Mouse (Mus musculus): Measurements from ENCODE around the gene Aaas.
A peak's percentile ranks its signal among the peaks of the same experiment; 100 is the strongest.

The Aaas gene

DNA sequence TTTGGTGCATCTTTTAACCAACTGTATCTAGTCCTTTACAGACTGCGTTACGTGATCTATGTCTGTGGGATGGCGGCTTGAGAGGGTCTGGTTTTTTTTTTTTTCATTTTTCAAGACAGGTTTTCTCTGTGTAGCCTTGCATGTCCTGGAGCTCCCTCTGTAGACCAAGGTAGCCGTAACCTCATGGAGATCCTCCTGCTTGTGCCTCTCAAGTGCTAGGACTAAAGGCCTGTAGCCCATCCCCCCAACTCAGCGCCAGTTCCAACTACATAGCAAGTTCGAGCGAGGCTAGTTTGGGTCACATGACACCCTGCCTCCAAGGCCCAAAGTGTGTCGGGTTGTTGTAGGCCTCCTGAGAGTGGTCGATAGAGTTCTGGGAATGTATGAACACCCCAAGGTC, 41.9 kb downstream of the Aaas start:
- no peak for DNase-seq (ENCODE audit: low spot score in 2 of 2)

- no peak for DNase-seq (ENCODE audit: low spot score in 2 of 2)
These were observed 48.0 kb downstream of the Aaas start for GRCm38 (mm10) chr15:102302542-102302941.

GRCm38 (mm10) chr15:102296368-102297006, 54.1 kb downstream of the Aaas start:
- no peak for DNase-seq (ENCODE audit: low spot score in 2 of 2)

DNA sequence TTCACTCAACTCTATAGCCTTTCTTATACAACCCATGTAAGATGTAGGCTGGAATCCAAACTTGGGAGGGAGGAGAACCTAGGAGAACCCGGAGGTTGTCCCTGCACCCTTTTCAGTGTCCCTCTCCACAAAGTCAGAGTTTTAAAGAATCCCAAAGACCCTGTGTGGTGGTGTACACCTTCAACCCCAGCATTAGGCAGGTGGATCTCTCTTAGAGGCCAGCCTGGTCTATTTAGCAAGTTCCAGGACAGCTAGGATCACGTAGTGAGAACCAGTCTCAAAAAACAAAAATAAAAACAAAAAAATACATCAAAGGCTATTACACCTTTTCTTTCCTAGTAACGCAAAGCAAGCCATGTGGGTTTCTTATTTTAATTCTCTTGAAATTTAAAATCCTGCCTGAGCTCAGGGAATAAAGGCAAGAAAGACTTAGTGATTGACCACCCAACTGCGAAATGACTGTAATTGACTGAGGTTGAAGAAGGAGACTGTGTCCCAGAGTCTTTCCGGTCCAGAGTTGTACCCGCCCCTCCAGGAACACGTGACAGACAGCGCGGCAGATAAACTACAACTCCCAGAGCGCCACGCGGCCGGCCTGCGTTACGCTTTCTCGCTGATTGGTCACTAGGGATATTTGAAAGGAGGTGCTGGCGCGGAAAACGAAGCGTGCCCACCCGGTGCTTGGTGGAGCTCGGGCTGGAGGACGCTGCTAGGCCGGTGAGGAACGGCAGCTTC, 54.8 kb downstream of the Aaas start, which contains the start of gene Espl1:
Espl1 (plus strand) TSS at position 634 of the 735 bp plus-strand sequence.
- DNase-seq (ENCODE audit: low spot score in 2 of 2), result peak; percentile 93 to 95

All from spleen, postnatal 36 days (tissue).